Mouse (Mus musculus) spleen, adult 2 months (tissue): ENCODE measurements around the gene Sae1.

Experiments used
- CTCF ChIP-seq: fragments of 200-500 bp; IDR thresholded peaks from 2 replicates; pipeline ENCODE4 v1.5.1; 2011; ENCODE audit warnings: mild to moderate bottlenecking, inconsistent platforms; ENCODE audit not compliant: insufficient read depth, insufficient read length, insufficient replicate concordance; ENCODE audit errors: extremely low read depth
- POLR2A ChIP-seq: fragments of 200-500 bp; IDR thresholded peaks from 2 replicates; pipeline ENCODE4 v1.6.1; 2011; ENCODE audit warnings: low read depth, low read length, inconsistent platforms

DNA sequence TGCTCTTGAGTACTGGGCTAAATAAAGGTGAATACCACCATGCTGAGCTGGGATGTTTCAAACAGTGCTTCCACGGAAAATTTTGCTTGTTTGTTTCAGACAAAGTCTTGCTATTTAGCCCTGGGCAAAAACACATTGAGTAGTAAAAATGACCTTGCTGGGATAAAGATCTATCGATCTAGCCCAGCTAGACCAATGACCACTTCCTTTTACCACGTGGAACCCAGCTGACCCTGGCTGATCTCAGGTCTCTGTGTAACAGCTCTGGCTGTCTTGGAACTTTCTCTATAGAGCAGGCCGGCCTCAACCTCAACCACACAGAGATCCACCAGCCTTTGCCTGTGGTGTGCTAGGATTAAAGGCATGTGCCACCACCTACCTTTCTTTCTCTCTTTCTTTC lies 9.9 kb upstream of the Sae1 start:
- TF ChIP-seq POLR2A (no peak), CTCF (no peak)
